Mouse (Mus musculus) G1E (cell line): ENCODE results near the gene Vcpkmt. TPM values are rescaled to one million over a fixed set of nuclear protein-coding genes. Genes with fewer than 3 reads are reported as not detected.
"Not testable (repeated sequence)": the region's sequence is repeated elsewhere in the genome, so short reads cannot be mapped to it uniquely, and the experiment has no call there.

Experiments used
- ATAC-seq: 2 replicates; pipeline ENCODE4 v1.8.0; 2016; ENCODE audit warnings: mild to moderate bottlenecking; ENCODE audit not compliant: insufficient number of reproducible peaks, poor library complexity, low FRiP score, severe bottlenecking; ENCODE audit errors: extremely low read depth
- DNase-seq: peaks from one replicate; pipeline ENCODE4 v3.0.0; 2012; ENCODE audit warnings: low spot score
- H3K27me3 ChIP-seq: 2 replicates; pipeline ENCODE4 v1.6.1; 2012; ENCODE audit warnings: mild to moderate bottlenecking, low read length, inconsistent platforms; ENCODE audit not compliant: insufficient read depth
- H3K36me3 ChIP-seq: replicated peaks from 2 replicates; pipeline ENCODE3; 2012; ENCODE audit warnings: mild to moderate bottlenecking, inconsistent platforms
- H3K4me1 ChIP-seq: 2 replicates; pipeline ENCODE4 v1.6.1; 2012; ENCODE audit warnings: low read depth, low read length, inconsistent platforms, mixed read lengths; ENCODE audit not compliant: insufficient read depth
- H3K4me3 ChIP-seq: 2 replicates; pipeline ENCODE4 v1.5.1; 2012; ENCODE audit warnings: low read depth, mild to moderate bottlenecking, inconsistent platforms, low read length, moderate library complexity, mixed read lengths
- H3K9me3 ChIP-seq: replicated peaks from 2 replicates; pipeline ENCODE4 v1.6.1; 2012; ENCODE audit warnings: inconsistent platforms
- CTCF ChIP-seq: IDR thresholded peaks from 2 replicates; pipeline ENCODE4 v1.5.1; 2012; ENCODE audit warnings: low read depth, low read length, inconsistent platforms, mixed read lengths
- GATA1 ChIP-seq: IDR thresholded peaks from 2 replicates; pipeline ENCODE4 v1.6.1; 2012; ENCODE audit warnings: borderline replicate concordance, low read length, inconsistent platforms, mixed read lengths
- GATA2 ChIP-seq: IDR thresholded peaks from 2 replicates; pipeline ENCODE4 v1.6.1; 2012; ENCODE audit warnings: low read depth, low read length, inconsistent platforms, borderline replicate concordance
- POLR2AphosphoS5 ChIP-seq: IDR thresholded peaks from 2 replicates; pipeline ENCODE4 v1.6.1; 2012; ENCODE audit warnings: low read depth, low read length, inconsistent platforms; ENCODE audit not compliant: insufficient replicate concordance
- TAL1 ChIP-seq: conservative IDR thresholded peaks from 2 replicates; pipeline ENCODE4 v1.6.1; 2012; ENCODE audit warnings: low read depth, low read length, inconsistent platforms, mixed read lengths
- polyA plus RNA-seq: library from polyadenylated mRNA; stranded (reverse); fragments of >175 nt; gene quantifications from 2 replicates; pipeline ENCODE4 v1.2.3, GENCODE M21; 2012
- total RNA-seq, 2 experiments: library from RNA; stranded (forward) in 1 of 2; stranded (reverse) in 1 of 2; fragments of 200-1000 nt in 1 of 2; fragments of >200 nt in 1 of 2; fragmentation: Nextera tagmentation in 1 of 2; gene quantifications; 2 replicates each; pipeline ENCODE4 v1.2.3; 2014 to 2017

Vcpkmt gene
- total RNA-seq (2014; fragmentation: Nextera tagmentation) (49.4 and 51.7 TPM in 2 replicates), total RNA-seq (2017) (34.8 and 35.8 TPM in 2 replicates), polyA plus RNA-seq (24.3 and 25.7 TPM in 2 replicates)

GRCm38 (mm10) chr12:69582613-69583269 lies at the start of gene Vcpkmt:
Gene Vcpkmt (minus strand): TSS chr12:69583028.
- Histone ChIP-seq H3K27me3 (no peaks in the 10 kb centered on the region), H3K9me3 (no peaks in the 10 kb centered on the region), H3K4me3 (peak within 1 kb of the TSS; percentile 84), H3K4me1 (peaks cover 33% of the 10 kb centered on the region), H3K36me3 (peaks cover 64% of the 10 kb centered on the region)
- ATAC-seq, result peak; percentile 84
- peak; percentile 99 for DNase-seq
- no peak for TF ChIP-seq POLR2AphosphoS5
- TF ChIP-seq CTCF, result no peak
- no peak for TF ChIP-seq GATA2
- no peak for TF ChIP-seq GATA1
- TF ChIP-seq TAL1, result no peak

GRCm38 (mm10) chr12:69618590-69618989 lies 35.8 kb upstream of the Vcpkmt start:
- not testable (repeated sequence) for H3K27me3 ChIP-seq, H3K4me3 ChIP-seq, ATAC-seq, H3K4me1 ChIP-seq, DNase-seq, H3K9me3 ChIP-seq
- peaks cover 65% of the 10 kb centered on the region for H3K36me3 ChIP-seq

- Histone ChIP-seq H3K9me3 (no peaks in the 10 kb centered on the region), H3K27me3 (no peaks in the 10 kb centered on the region), H3K4me3 (no peak overlapping the region), H3K4me1 (peaks cover 2% of the 10 kb centered on the region; the same call in 1 of the 2 replicates), H3K36me3 (peaks cover 58% of the 10 kb centered on the region)
- ATAC-seq (no peak), DNase-seq (no peak)
- TF ChIP-seq GATA1 (no peak), TAL1 (no peak), GATA2 (no peak), CTCF (no peak), POLR2AphosphoS5 (no peak)
These were observed 21.5 kb upstream of the Vcpkmt start for GRCm38 (mm10) chr12:69604367-69604766.

- ATAC-seq, result 0 out of 2 replicates have a peak, but pooled peaks have one; percentile 15
- Histone ChIP-seq H3K36me3 (peaks cover 51% of the 10 kb centered on the region), H3K4me3 (no peak overlapping the region), H3K27me3 (no peaks in the 10 kb centered on the region), H3K9me3 (no peaks in the 10 kb centered on the region), H3K4me1 (no peaks in the 10 kb centered on the region)
- DNase-seq, result no peak
- TF ChIP-seq POLR2AphosphoS5 (no peak), GATA2 (no peak), TAL1 (no peak), CTCF (no peak), GATA1 (no peak)
These were observed 14.6 kb upstream of the Vcpkmt start for GRCm38 (mm10) chr12:69597446-69597845.

GRCm38 (mm10) chr12:69593130-69593529 lies 10.3 kb upstream of the Vcpkmt start:
- no peaks in the 10 kb centered on the region for H3K27me3 ChIP-seq
- H3K9me3 ChIP-seq, result no peaks in the 10 kb centered on the region
- no peak overlapping the region for H3K4me3 ChIP-seq
- TF ChIP-seq POLR2AphosphoS5, result no peak
- TF ChIP-seq GATA1, result no peak
- TF ChIP-seq GATA2, result no peak
- no peak for TF ChIP-seq CTCF
- TF ChIP-seq TAL1, result no peak
- no peaks in the 10 kb centered on the region for H3K4me1 ChIP-seq
- DNase-seq, result no peak
- peaks cover 64% of the 10 kb centered on the region for H3K36me3 ChIP-seq
- ATAC-seq, result no peak

GRCm38 (mm10) chr12:69583270-69583629 lies 422 bp upstream of the Vcpkmt start:
- DNase-seq (no peak), ATAC-seq (no peak)
- Histone ChIP-seq H3K27me3 (no peaks in the 10 kb centered on the region), H3K4me3 (peak overlapping the region; percentile 84), H3K9me3 (no peaks in the 10 kb centered on the region), H3K4me1 (peaks cover 31% of the 10 kb centered on the region), H3K36me3 (peaks cover 62% of the 10 kb centered on the region)
- no peak for TF ChIP-seq GATA1
- no peak for TF ChIP-seq GATA2
- TF ChIP-seq CTCF, result no peak
- no peak for TF ChIP-seq POLR2AphosphoS5
- no peak for TF ChIP-seq TAL1

GRCm38 (mm10) chr12:69582216-69582612 lies 614 bp downstream of the Vcpkmt start:
- Histone ChIP-seq H3K4me1 (peaks cover 35% of the 10 kb centered on the region), H3K9me3 (no peaks in the 10 kb centered on the region), H3K36me3 (peaks cover 64% of the 10 kb centered on the region), H3K27me3 (no peaks in the 10 kb centered on the region), H3K4me3 (peak overlapping the region; percentile 84)
- no peak for TF ChIP-seq GATA2
- no peak for TF ChIP-seq TAL1
- no peak for DNase-seq
- ATAC-seq, result no peak
